Mouse (Mus musculus): ENCODE results near the gene Mup17. TPM values are rescaled to one million over a fixed set of nuclear protein-coding genes. Genes with fewer than 3 reads are reported as not detected.
"Not testable (repeated sequence)": the region's sequence is repeated elsewhere in the genome, so short reads cannot be mapped to it uniquely, and the experiment has no call there.

Mup17 gene
- polyA plus RNA-seq (2012; rRNA removed) = not detected in 2 replicates

GRCm38 (mm10) chr4:61595771-61596170, at the start of gene Mup17:
Gene Mup17 (minus strand): TSS chr4:61595871.
- DNase-seq (ENCODE audit: low read depth) = not testable (repeated sequence)

GRCm38 (mm10) chr4:61571561-61571960, 24.1 kb downstream of the Mup17 start:
- not testable (repeated sequence) for DNase-seq (ENCODE audit: low read depth)

GRCm38 (mm10) chr4:61555887-61556286, 39.8 kb downstream of the Mup17 start:
- DNase-seq (ENCODE audit: low read depth) = not testable (repeated sequence)

Other genes starting within 250 kb of the Mup17 start
- gene Mup15, start 156.1 kb downstream of the Mup17 start, polyA plus RNA-seq (2012; rRNA removed) = not detected in 2 replicates
- gene Mup16, start 76.3 kb downstream of the Mup17 start, polyA plus RNA-seq (2012; rRNA removed) = not detected in 2 replicates
- gene Mup18, start 78.3 kb upstream of the Mup17 start, polyA plus RNA-seq (2012; rRNA removed) = not detected in 2 replicates
- not detected in 2 replicates for gene Mup19, start 186.4 kb upstream of the Mup17 start, polyA plus RNA-seq (2012; rRNA removed)
- 0.20 and 0.51 TPM in 2 replicates for gene Mup5, start 239.4 kb upstream of the Mup17 start, polyA plus RNA-seq (2012; rRNA removed)